In the genomic region with DNA sequence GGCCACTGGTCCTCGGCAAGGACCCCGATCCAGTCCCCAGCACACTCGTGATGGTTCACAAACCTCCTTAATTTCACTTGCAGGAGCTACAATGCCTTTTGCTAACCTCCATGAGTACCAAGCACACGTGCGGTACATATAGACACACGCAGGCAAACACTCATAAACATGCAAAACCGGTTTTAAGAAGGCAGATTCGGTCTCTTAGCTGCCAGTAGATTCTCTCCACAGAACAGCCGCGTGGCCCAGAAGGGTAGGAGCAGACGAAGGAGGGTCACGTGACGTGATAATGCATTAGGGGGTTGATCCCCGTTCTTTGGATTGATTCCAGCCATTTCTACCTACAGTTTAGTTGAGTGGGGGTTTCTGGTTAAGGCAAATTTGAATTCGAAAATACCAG, we compare ENCODE assay signal across 19 mouse cellular contexts.
"Had no signal": no experiment of that assay in that cellular context is flagged by ENCODE, and none has a peak within 500 bp of the region (broad histone marks: within the 10 kb centered on the region; RNA-seq: fewer than 3 reads in every experiment).

No protein-coding gene starts in this region.

- H3K36me3 ChIP-seq: limb, embryonic 12.5 days; limb, embryonic 15.5 days; midbrain, embryonic 10.5 days; midbrain, embryonic 13.5 days; neural tube, embryonic 13.5 days had no signal

- H3K27me3 ChIP-seq: limb, embryonic 12.5 days; limb, embryonic 15.5 days; megakaryocyte, embryonic 14.5 days; midbrain, embryonic 13.5 days; neural tube, embryonic 13.5 days had no signal

- H3K4me3 ChIP-seq: limb, embryonic 12.5 days; limb, embryonic 15.5 days; megakaryocyte, embryonic 14.5 days; midbrain, embryonic 10.5 days; midbrain, embryonic 13.5 days; myocyte; neural tube, embryonic 13.5 days had no signal

- DNase-seq: kidney, adult 18-20 months; kidney, adult 9 months; kidney, postnatal 14 days; kidney, postnatal 4 days; left cerebral cortex, postnatal 4 days; liver, postnatal 0 days; thymus, postnatal 25 days had no signal

- H3K27ac ChIP-seq: limb, embryonic 12.5 days; limb, embryonic 15.5 days; liver, embryonic 14.5 days; midbrain, embryonic 10.5 days; midbrain, embryonic 13.5 days; neural tube, embryonic 13.5 days had no signal

- H3K9me3 ChIP-seq: limb, embryonic 12.5 days; limb, embryonic 15.5 days; midbrain, embryonic 10.5 days; midbrain, embryonic 13.5 days; neural tube, embryonic 13.5 days had no signal

- H3K4me1 ChIP-seq: limb, embryonic 15.5 days; midbrain, embryonic 10.5 days; midbrain, embryonic 13.5 days; neural tube, embryonic 13.5 days had no signal

- ATAC-seq: inflammation-experienced regulatory T-cells, adult 6 months; intestine, embryonic 16.5 days; liver, postnatal 0 days; midbrain, embryonic 13.5 days; midbrain, embryonic 16.5 days had no signal

- H3K4me2 ChIP-seq: limb, embryonic 12.5 days; limb, embryonic 15.5 days; liver, embryonic 11.5 days; midbrain, embryonic 13.5 days; neural tube, embryonic 13.5 days had no signal

- H3K9ac ChIP-seq: limb, embryonic 12.5 days; limb, embryonic 15.5 days; liver, embryonic 14.5 days; liver, postnatal 0 days; midbrain, embryonic 13.5 days; neural tube, embryonic 13.5 days had no signal
